Comparison of ENCODE assay signal across 14 mouse cellular contexts in the genomic region with DNA sequence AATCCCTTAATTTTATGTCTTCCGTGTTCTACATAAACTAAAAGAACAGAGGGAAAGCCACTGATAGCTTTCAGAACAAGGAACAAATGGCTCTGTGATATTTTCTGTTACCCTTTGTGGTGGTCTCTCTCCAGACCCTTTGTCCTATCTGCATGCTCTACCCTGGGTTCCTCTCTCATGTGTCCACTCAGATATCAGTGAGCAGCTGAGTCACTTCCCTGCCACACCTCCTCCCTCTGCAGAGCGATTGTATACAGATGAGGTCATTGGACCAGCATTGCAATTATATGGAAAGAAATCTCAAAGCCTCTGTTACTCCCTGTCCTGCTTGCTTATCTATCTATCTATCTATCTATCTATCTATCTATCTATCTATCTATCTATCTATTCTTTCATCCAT.
"Had no signal": no experiment of that assay in that cellular context is flagged by ENCODE, and none has a peak within 500 bp of the region (broad histone marks: within the 10 kb centered on the region; RNA-seq: fewer than 3 reads in every experiment).

No protein-coding gene starts in this region.

- DNase-seq: kidney, adult 11 months; kidney, adult 9 months; kidney, postnatal 14 days; kidney, postnatal 4 days; left cerebral cortex, postnatal 4 days; liver, postnatal 0 days; lung, postnatal 14 days; lung, postnatal 4 days; right cerebral cortex, postnatal 25 days; spleen, adult 18-20 months; thymus, adult 2 months; thymus, postnatal 25 days had no signal

- ATAC-seq: liver, postnatal 0 days; midbrain, embryonic 13.5 days; midbrain, embryonic 16.5 days had no signal
